Mouse (Mus musculus): Measurements from ENCODE around the gene Fyn. TPM values are rescaled to one million over a fixed set of nuclear protein-coding genes. Genes with fewer than 3 reads are reported as not detected.

Gene Fyn
- polyA plus RNA-seq (2015; fragmentation: Nextera tagmentation; extraction: Ambion mirVana): 68.3 and 71.0 TPM in 2 replicates

DNA sequence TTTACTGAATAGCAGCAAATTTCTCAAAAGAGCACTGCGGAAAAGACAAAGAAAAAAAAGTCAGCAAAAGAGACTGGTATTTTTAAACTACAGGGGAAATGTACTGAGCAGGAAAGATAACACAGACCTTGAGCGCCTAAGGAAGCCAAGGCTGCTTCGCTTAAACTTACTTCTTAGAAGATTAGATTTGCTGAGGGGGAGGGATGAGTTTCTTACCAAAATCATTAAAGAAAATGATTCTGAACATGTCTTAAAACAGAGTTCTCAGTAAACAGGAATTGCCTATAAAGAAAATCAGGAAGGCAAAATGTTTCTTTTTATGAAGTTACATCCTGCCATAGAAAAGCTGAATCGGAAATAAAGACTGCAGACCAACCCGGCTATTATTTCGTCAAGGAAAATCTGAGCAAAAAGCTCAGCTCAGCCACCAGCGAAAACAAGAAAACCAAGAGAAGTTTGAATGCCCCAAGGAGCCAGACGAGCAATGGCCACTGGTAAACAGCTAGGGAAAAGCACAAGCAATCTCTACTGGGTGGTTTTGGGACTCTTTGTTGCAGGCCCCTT lies at the start of gene Fyn:
Gene Fyn (plus strand): TSS at position 284 of the 564 bp plus-strand sequence.
- Histone ChIP-seq H3K4me3 (peak within 1 kb of the TSS; percentile 98), H3K4me2 (peak within 1 kb of the TSS; percentile 63), H3K36me3 (no peaks in the 10 kb centered on the region), H3K9ac (peak within 1 kb of the TSS; percentile 100), H3K27ac (peak within 1 kb of the TSS; percentile 99), H3K9me3 (no peaks in the 10 kb centered on the region), H3K27me3 (no peaks in the 10 kb centered on the region), H3K4me1 (replicated peaks) (peaks cover 38% of the 10 kb centered on the region)
- 32% methylated on average over 8 of the region's 8 CpGs for WGBS
- ATAC-seq (ENCODE audit: low FRiP score): no peak

DNA sequence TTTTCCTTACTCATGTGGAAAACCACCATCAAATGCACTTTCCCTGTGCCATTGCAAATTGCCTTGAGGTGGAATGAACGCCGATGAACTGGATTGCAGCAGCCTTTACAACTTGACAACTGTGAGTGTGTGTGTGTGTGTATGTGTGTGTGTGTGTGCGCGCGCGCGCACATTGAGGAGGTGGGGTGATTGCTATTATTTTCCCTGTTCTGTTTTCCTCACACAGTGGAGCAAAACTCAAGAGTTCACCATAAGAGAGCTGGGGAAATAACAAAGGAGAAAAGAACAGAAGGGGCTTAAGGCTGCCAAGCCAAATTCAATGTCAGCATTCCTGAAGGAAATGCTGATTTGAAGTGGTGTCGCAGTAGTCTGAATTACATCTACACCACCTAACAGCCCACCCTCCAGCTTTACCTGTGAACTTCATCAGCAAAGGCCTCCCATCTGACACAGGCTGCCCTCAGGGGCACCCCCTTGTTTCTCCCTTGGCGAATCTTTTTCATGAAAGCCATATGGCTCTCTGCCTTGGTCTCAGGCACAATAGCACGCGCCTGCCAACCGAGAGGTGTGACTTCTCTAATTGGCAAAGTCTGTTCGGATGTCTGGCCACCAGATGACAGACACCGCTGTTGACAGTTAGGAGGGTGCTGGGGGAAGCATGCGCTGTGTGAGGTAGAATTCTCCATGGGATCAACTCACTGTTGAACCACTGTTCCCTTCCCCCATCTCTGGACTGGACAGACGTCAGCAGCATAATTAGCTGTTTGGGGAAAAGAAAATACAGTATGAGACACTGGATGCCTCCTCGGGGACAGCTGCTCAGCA lies 47.6 kb upstream of the Fyn start:
- H3K9me3 ChIP-seq: no peaks in the 10 kb centered on the region
- no peak overlapping the region for H3K9ac ChIP-seq
- H3K4me2 ChIP-seq: 0 out of 2 replicates have a peak overlapping the region, but pooled peaks have one; percentile 6
- no peak overlapping the region for H3K4me3 ChIP-seq
- no peaks in the 10 kb centered on the region for H3K36me3 ChIP-seq
- peak overlapping the region; percentile 25; the same call in 1 of the 2 replicates for H3K27ac ChIP-seq
- H3K4me1 ChIP-seq (replicated peaks): peaks cover 14% of the 10 kb centered on the region
- no peaks in the 10 kb centered on the region for H3K27me3 ChIP-seq
- ATAC-seq (ENCODE audit: low FRiP score): peak; percentile 84
- 57% methylated on average over 17 of the region's 17 CpGs for WGBS

DNA sequence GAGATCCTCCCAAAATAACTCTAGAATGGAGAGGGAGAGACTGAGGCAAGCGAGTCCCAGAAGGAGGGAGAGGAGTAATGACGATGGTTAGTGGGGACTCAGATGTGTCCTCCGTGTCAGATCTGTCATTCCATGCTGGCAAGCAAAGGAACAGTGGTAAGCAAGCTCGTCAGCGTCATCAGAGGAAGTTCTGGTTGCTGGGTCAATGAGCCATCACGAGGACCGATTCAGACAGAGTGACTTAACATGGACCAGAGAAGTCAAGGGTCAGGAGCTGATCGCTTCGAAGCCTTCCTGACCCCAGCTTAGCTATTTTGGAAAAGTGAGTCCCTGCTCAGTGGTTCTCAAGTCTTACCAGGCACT lies 47.1 kb upstream of the Fyn start:
- no peak for ATAC-seq (ENCODE audit: low FRiP score)
- Histone ChIP-seq H3K4me1 (replicated peaks) (peaks cover 14% of the 10 kb centered on the region), H3K9ac (no peak overlapping the region), H3K27me3 (no peaks in the 10 kb centered on the region), H3K4me2 (0 out of 2 replicates have a peak overlapping the region, but pooled peaks have one; percentile 6), H3K27ac (0 out of 2 replicates have a peak overlapping the region, but pooled peaks have one; percentile 13), H3K4me3 (no peak overlapping the region), H3K9me3 (no peaks in the 10 kb centered on the region), H3K36me3 (no peaks in the 10 kb centered on the region)
- 50% methylated on average over 9 of the region's 9 CpGs for WGBS

- no peaks in the 10 kb centered on the region for H3K36me3 ChIP-seq
- 62% methylated on average over 4 of the region's 4 CpGs for WGBS
- no peak overlapping the region for H3K4me3 ChIP-seq
- no peaks in the 10 kb centered on the region for H3K27me3 ChIP-seq
- H3K27ac ChIP-seq: peak overlapping the region; percentile 13; the same call in 1 of the 2 replicates
- H3K4me2 ChIP-seq: no peak overlapping the region
- no peaks in the 10 kb centered on the region for H3K9me3 ChIP-seq
- no peak for ATAC-seq (ENCODE audit: low FRiP score)
- no peak overlapping the region for H3K9ac ChIP-seq
- H3K4me1 ChIP-seq (replicated peaks): peaks cover 14% of the 10 kb centered on the region
These were observed 46.5 kb upstream of the Fyn start for GRCm38 (mm10) chr10:39322143-39322542.

GRCm38 (mm10) chr10:39324291-39324690 lies 44.4 kb upstream of the Fyn start:
- Histone ChIP-seq H3K4me3 (no peak overlapping the region), H3K27ac (no peak overlapping the region), H3K36me3 (no peaks in the 10 kb centered on the region), H3K4me1 (replicated peaks) (peaks cover 14% of the 10 kb centered on the region), H3K4me2 (no peak overlapping the region), H3K27me3 (no peaks in the 10 kb centered on the region), H3K9ac (no peak overlapping the region), H3K9me3 (no peaks in the 10 kb centered on the region)
- ATAC-seq (ENCODE audit: low FRiP score): no peak
- 78% methylated on average over 2 of the region's 2 CpGs for WGBS

DNA sequence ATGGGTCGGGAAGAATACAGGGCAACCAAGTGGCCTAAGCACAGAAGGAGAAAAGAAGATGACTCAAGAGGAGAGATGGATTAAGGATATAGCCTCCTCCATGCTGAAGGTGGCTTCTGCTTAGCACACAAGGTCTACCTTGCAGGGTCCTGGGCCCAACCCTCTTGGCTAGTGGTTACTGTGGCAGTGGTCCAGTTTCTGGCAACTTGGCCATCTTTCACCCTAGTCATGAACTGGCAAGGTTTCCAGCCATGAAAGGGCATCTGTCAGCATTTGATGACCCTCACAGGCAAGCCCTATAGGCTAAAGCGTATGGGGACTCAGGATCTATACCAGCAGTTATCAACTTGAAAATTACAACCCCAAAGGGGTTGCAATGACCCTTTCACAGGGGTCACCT lies 40.0 kb upstream of the Fyn start:
- WGBS: 91% methylated on average over 2 of the region's 2 CpGs
- H3K27me3 ChIP-seq: no peaks in the 10 kb centered on the region
- H3K36me3 ChIP-seq: no peaks in the 10 kb centered on the region
- no peak overlapping the region for H3K4me3 ChIP-seq
- no peak overlapping the region for H3K4me2 ChIP-seq
- H3K4me1 ChIP-seq (replicated peaks): no peaks in the 10 kb centered on the region
- H3K9me3 ChIP-seq: no peaks in the 10 kb centered on the region; the same call in 1 of the 2 replicates
- no peak overlapping the region for H3K9ac ChIP-seq
- no peak for ATAC-seq (ENCODE audit: low FRiP score)
- H3K27ac ChIP-seq: no peak overlapping the region

DNA sequence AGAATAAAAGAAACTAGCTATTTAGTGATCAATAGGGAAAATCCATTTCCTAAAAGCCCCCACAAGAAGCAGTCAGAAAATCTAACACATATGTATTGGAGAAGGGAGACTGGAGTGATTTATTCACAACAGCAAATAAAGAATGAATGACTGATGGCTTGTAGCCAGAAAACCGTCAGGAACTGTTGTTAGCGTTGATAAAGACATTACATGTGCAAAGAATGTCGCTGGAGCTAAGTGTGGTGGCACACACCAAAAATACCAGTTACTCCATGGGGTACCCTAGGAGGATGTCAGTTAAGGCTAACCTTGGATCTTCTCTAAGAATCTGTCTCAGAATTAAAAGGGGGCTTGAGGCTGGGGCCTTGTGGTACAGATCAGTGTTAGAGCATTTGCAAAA lies 34.3 kb upstream of the Fyn start:
- 48% methylated on average over 3 of the region's 3 CpGs for WGBS
- H3K4me1 ChIP-seq (replicated peaks): no peaks in the 10 kb centered on the region
- H3K9me3 ChIP-seq: no peaks in the 10 kb centered on the region; the same call in 1 of the 2 replicates
- H3K36me3 ChIP-seq: no peaks in the 10 kb centered on the region
- no peak overlapping the region for H3K9ac ChIP-seq
- H3K4me2 ChIP-seq: no peak overlapping the region
- no peak for ATAC-seq (ENCODE audit: low FRiP score)
- no peak overlapping the region for H3K4me3 ChIP-seq
- H3K27me3 ChIP-seq: no peaks in the 10 kb centered on the region
- no peak overlapping the region for H3K27ac ChIP-seq

DNA sequence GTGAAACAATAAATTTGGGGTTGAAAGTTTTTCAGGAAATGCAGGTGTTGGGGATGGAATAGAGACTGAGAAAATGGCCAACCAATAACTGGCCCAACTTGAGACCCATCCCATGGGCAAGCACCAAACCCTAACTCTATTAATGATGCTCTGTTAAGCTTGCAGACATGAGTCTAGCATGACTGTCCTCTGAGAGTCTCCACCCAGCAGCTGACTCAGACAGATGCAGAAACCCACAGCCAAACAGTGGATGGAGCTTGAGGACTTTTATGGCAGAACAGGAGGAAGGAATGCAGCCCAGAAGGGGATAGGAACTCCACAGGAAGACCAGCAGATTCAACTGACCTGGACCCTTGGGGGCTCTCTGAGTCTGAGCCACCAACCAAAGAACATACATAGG lies 32.8 kb upstream of the Fyn start:
- Histone ChIP-seq H3K4me1 (replicated peaks) (no peaks in the 10 kb centered on the region), H3K36me3 (no peaks in the 10 kb centered on the region), H3K27me3 (no peaks in the 10 kb centered on the region), H3K4me3 (no peak overlapping the region), H3K27ac (no peak overlapping the region), H3K9me3 (no peaks in the 10 kb centered on the region; the same call in 1 of the 2 replicates), H3K9ac (no peak overlapping the region), H3K4me2 (no peak overlapping the region)
- no peak for ATAC-seq (ENCODE audit: low FRiP score)

GRCm38 (mm10) chr10:39339189-39339968 lies 29.3 kb upstream of the Fyn start:
- Histone ChIP-seq H3K27ac (no peak overlapping the region), H3K9ac (no peak overlapping the region), H3K4me2 (no peak overlapping the region), H3K4me3 (no peak overlapping the region), H3K36me3 (no peaks in the 10 kb centered on the region), H3K9me3 (no peaks in the 10 kb centered on the region), H3K4me1 (replicated peaks) (no peaks in the 10 kb centered on the region), H3K27me3 (no peaks in the 10 kb centered on the region)
- WGBS: 84% methylated on average over 2 of the region's 2 CpGs
- ATAC-seq (ENCODE audit: low FRiP score): no peak

DNA sequence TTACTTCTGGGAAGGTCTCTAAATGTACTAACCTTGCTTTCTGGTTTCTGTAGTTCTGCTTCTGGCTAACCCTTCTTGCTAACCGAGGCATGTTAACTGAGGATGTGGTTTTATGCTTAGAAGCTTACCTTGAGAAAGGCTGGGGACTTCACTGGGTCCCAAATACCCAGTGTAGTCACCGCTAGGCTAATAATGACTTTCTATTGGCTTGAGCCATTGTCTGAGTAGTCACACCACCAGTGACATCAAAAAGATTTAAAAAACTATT lies 28.8 kb upstream of the Fyn start:
- H3K4me3 ChIP-seq: no peak overlapping the region
- H3K4me1 ChIP-seq (replicated peaks): no peaks in the 10 kb centered on the region
- 88% methylated on average over 2 of the region's 2 CpGs for WGBS
- H3K27ac ChIP-seq: no peak overlapping the region
- no peaks in the 10 kb centered on the region for H3K36me3 ChIP-seq
- no peak overlapping the region for H3K9ac ChIP-seq
- ATAC-seq (ENCODE audit: low FRiP score): no peak
- no peaks in the 10 kb centered on the region for H3K9me3 ChIP-seq
- no peaks in the 10 kb centered on the region for H3K27me3 ChIP-seq
- no peak overlapping the region for H3K4me2 ChIP-seq

GRCm38 (mm10) chr10:39343551-39343950 lies 25.1 kb upstream of the Fyn start:
- no peak overlapping the region for H3K4me2 ChIP-seq
- no peak overlapping the region for H3K27ac ChIP-seq
- no peaks in the 10 kb centered on the region for H3K4me1 ChIP-seq (replicated peaks)
- H3K9ac ChIP-seq: no peak overlapping the region
- H3K9me3 ChIP-seq: no peaks in the 10 kb centered on the region
- no peak for ATAC-seq (ENCODE audit: low FRiP score)
- no peaks in the 10 kb centered on the region for H3K36me3 ChIP-seq
- H3K27me3 ChIP-seq: no peaks in the 10 kb centered on the region
- 93% methylated on average over 1 of the region's 1 CpGs for whole genome bisulfite sequencing
- H3K4me3 ChIP-seq: no peak overlapping the region

GRCm38 (mm10) chr10:39345921-39346320 lies 22.7 kb upstream of the Fyn start:
- Histone ChIP-seq H3K9ac (no peak overlapping the region), H3K36me3 (no peaks in the 10 kb centered on the region), H3K27me3 (no peaks in the 10 kb centered on the region), H3K4me2 (no peak overlapping the region), H3K27ac (no peak overlapping the region), H3K9me3 (no peaks in the 10 kb centered on the region), H3K4me3 (no peak overlapping the region), H3K4me1 (replicated peaks) (no peaks in the 10 kb centered on the region)
- WGBS: 71% methylated on average over 1 of the region's 1 CpGs
- ATAC-seq (ENCODE audit: low FRiP score): no peak
